Mouse (Mus musculus) kidney, postnatal 0 days (tissue): ENCODE data around the gene Myh9. TPM values are rescaled to one million over a fixed set of nuclear protein-coding genes. Genes with fewer than 3 reads are reported as not detected.
"Not testable (repeated sequence)": the region's sequence is repeated elsewhere in the genome, so short reads cannot be mapped to it uniquely, and the experiment has no call there.

Experiments used
- ATAC-seq: fragments of 200-750 bp; cut with Nextera tagmentation; replicated peaks from 2 replicates; pipeline ENCODE4 v1.8.0; 2017; ENCODE audit warnings: low read depth, moderate number of reproducible peaks, moderate TSS enrichment, moderate library complexity; ENCODE audit not compliant: low FRiP score
- DNase-seq: peaks from one replicate; pipeline ENCODE4 v3.0.0-alpha.2; 2016; ENCODE audit warnings: low spot score
- H3K27ac ChIP-seq: fragments of 300-500 bp; sonication (generic); 2 replicates; pipeline ENCODE4 v1.5.1; 2014; ENCODE audit warnings: mild to moderate bottlenecking
- H3K27me3 ChIP-seq: fragments of 300-500 bp; sonication (generic); 2 replicates; pipeline ENCODE4 v1.6.1; 2014; ENCODE audit warnings: low read length, mixed read lengths; ENCODE audit not compliant: insufficient read depth
- H3K36me3 ChIP-seq: fragments of 300-500 bp; sonication (generic); 2 replicates; pipeline ENCODE4 v1.6.1; 2014; ENCODE audit warnings: low read length, mixed read lengths; ENCODE audit not compliant: insufficient read depth
- H3K4me1 ChIP-seq: fragments of 300-500 bp; sonication (generic); replicated peaks from 2 replicates; pipeline ENCODE4 v1.6.1; 2014; ENCODE audit warnings: antibody characterized with exemption, low read length, mixed read lengths; ENCODE audit not compliant: insufficient read depth
- H3K4me2 ChIP-seq: fragments of 300-500 bp; sonication (generic); 2 replicates; pipeline ENCODE4 v1.6.1; 2014; ENCODE audit warnings: mild to moderate bottlenecking, low read length, moderate library complexity, mixed read lengths
- H3K4me3 ChIP-seq: fragments of 300-500 bp; sonication (generic); replicated peaks from 2 replicates; pipeline ENCODE4 v1.5.1; 2014; ENCODE audit warnings: low read depth, low read length
- H3K9ac ChIP-seq: fragments of 300-500 bp; sonication (generic); 2 replicates; pipeline ENCODE4 v1.6.1; 2014; ENCODE audit warnings: low read depth, low read length
- H3K9me3 ChIP-seq: fragments of 300-500 bp; sonication (generic); replicated peaks from 2 replicates; pipeline ENCODE4 v1.6.1; 2016; ENCODE audit warnings: low read length, inconsistent platforms, mixed read lengths
- CTCF ChIP-seq: IDR thresholded peaks from 2 replicates; pipeline ENCODE4 v1.5.1; 2016; ENCODE audit warnings: antibody characterized with exemption, low read depth, mild to moderate bottlenecking, moderate library complexity
- WGBS: fragments of 180-500 bp; shearing (Covaris S2); extraction: QIAGEN DNeasy Blood & Tissue Kit; methylation state at CpG from one replicate; pipeline ENCODE4 v1.1.7; 2014; 5-methylcytosine and 5-hydroxymethylcytosine counted together
- polyA plus RNA-seq: library from polyadenylated mRNA; unstranded; fragments of >200 nt; fragmentation: Nextera tagmentation; extraction: Ambion mirVana; gene quantifications from 2 replicates; pipeline ENCODE4 v1.2.1, GENCODE M21; 2015

Gene Myh9
- polyA plus RNA-seq, 1 experiment from 2014 or later: 52.9 TPM

GRCm38 (mm10) chr15:77732851-77733250 lies 109.1 kb downstream of the Myh9 start:
- 76% methylated on average over 10 of the region's 10 CpGs for WGBS
- H3K9me3 ChIP-seq, DNase-seq, H3K9ac ChIP-seq, H3K4me2 ChIP-seq, H3K4me1 ChIP-seq, H3K36me3 ChIP-seq, ATAC-seq, H3K27ac ChIP-seq, H3K27me3 ChIP-seq, H3K4me3 ChIP-seq: not testable (repeated sequence)

GRCm38 (mm10) chr15:77731605-77732004 lies 110.4 kb downstream of the Myh9 start:
- no peak for ATAC-seq
- Histone ChIP-seq H3K4me3 (no peak overlapping the region), H3K36me3 (no peaks in the 10 kb centered on the region), H3K4me2 (no peak overlapping the region), H3K9me3 (no peaks in the 10 kb centered on the region), H3K27ac (no peak overlapping the region), H3K9ac (no peak overlapping the region), H3K27me3 (no peaks in the 10 kb centered on the region), H3K4me1 (no peaks in the 10 kb centered on the region)
- no peak for TF ChIP-seq CTCF
- WGBS: 90% methylated on average over 5 of the region's 5 CpGs
- no peak for DNase-seq

- not testable (repeated sequence) for H3K36me3 ChIP-seq, H3K27me3 ChIP-seq, DNase-seq, H3K27ac ChIP-seq, H3K4me2 ChIP-seq, H3K9ac ChIP-seq, H3K4me1 ChIP-seq, H3K4me3 ChIP-seq, ATAC-seq, H3K9me3 ChIP-seq
- 50% methylated on average over 1 of the region's 4 CpGs for WGBS
Measured at GRCm38 (mm10) chr15:77728739-77729138, 113.2 kb downstream of the Myh9 start, which contains the start of gene Apol9b. Apol9b (plus strand) TSS chr15:77729039.

- not testable (repeated sequence) for H3K4me2 ChIP-seq, H3K36me3 ChIP-seq, H3K27ac ChIP-seq, H3K9me3 ChIP-seq, H3K4me3 ChIP-seq, H3K4me1 ChIP-seq, DNase-seq, H3K27me3 ChIP-seq, H3K9ac ChIP-seq, ATAC-seq
- 86% methylated on average over 3 of the region's 3 CpGs for WGBS
Measured at GRCm38 (mm10) chr15:77727745-77728144, 114.2 kb downstream of the Myh9 start.

- not testable (repeated sequence) for H3K27ac ChIP-seq, H3K4me2 ChIP-seq, H3K9ac ChIP-seq, H3K4me1 ChIP-seq, DNase-seq, H3K36me3 ChIP-seq, H3K27me3 ChIP-seq, H3K9me3 ChIP-seq, ATAC-seq, H3K4me3 ChIP-seq
- 0% methylated on average over 3 of the region's 3 CpGs for WGBS
- TF ChIP-seq CTCF: peak; percentile 55; the same call in 1 of the 2 replicates
Measured at GRCm38 (mm10) chr15:77727139-77727538, 114.8 kb downstream of the Myh9 start.

- H3K4me1 ChIP-seq, H3K9ac ChIP-seq, H3K9me3 ChIP-seq, H3K27ac ChIP-seq, DNase-seq, H3K27me3 ChIP-seq, H3K4me3 ChIP-seq, H3K36me3 ChIP-seq, H3K4me2 ChIP-seq, ATAC-seq: not testable (repeated sequence)
- WGBS: 77% methylated on average over 6 of the region's 6 CpGs
Measured at GRCm38 (mm10) chr15:77725393-77726020, 116.5 kb downstream of the Myh9 start.

GRCm38 (mm10) chr15:77724208-77724911 lies 117.6 kb downstream of the Myh9 start:
- peak; percentile 37; the same call in 1 of the 2 replicates for ATAC-seq
- H3K4me3 ChIP-seq, H3K9ac ChIP-seq, H3K4me1 ChIP-seq, H3K36me3 ChIP-seq, H3K9me3 ChIP-seq, DNase-seq, H3K27me3 ChIP-seq, H3K4me2 ChIP-seq, H3K27ac ChIP-seq: not testable (repeated sequence)
- WGBS: 18% methylated on average over 2 of the region's 10 CpGs

GRCm38 (mm10) chr15:77721509-77721908 lies 120.5 kb downstream of the Myh9 start:
- WGBS: no CpG with 5 or more reads among the region's 3 CpGs
- H3K36me3 ChIP-seq, DNase-seq, ATAC-seq, H3K27me3 ChIP-seq, H3K9me3 ChIP-seq, H3K4me1 ChIP-seq, H3K4me3 ChIP-seq, H3K27ac ChIP-seq, H3K9ac ChIP-seq, H3K4me2 ChIP-seq: not testable (repeated sequence)

GRCm38 (mm10) chr15:77718240-77718639 lies 123.7 kb downstream of the Myh9 start:
- not testable (repeated sequence) for H3K27ac ChIP-seq, H3K9ac ChIP-seq, H3K4me3 ChIP-seq, ATAC-seq, H3K4me2 ChIP-seq, H3K9me3 ChIP-seq, H3K36me3 ChIP-seq, H3K4me1 ChIP-seq, H3K27me3 ChIP-seq
- peak; percentile 42 for DNase-seq
- WGBS: 35% methylated on average over 2 of the region's 6 CpGs
